Mouse (Mus musculus): Measurements from ENCODE around the gene Sema4a. TPM values are rescaled to one million over a fixed set of nuclear protein-coding genes. Genes with fewer than 3 reads are reported as not detected.

Sema4a gene
- total and polyA plus RNA-seq, 3 experiments: 33.5 to 45.3 TPM; not detected in 1

DNA sequence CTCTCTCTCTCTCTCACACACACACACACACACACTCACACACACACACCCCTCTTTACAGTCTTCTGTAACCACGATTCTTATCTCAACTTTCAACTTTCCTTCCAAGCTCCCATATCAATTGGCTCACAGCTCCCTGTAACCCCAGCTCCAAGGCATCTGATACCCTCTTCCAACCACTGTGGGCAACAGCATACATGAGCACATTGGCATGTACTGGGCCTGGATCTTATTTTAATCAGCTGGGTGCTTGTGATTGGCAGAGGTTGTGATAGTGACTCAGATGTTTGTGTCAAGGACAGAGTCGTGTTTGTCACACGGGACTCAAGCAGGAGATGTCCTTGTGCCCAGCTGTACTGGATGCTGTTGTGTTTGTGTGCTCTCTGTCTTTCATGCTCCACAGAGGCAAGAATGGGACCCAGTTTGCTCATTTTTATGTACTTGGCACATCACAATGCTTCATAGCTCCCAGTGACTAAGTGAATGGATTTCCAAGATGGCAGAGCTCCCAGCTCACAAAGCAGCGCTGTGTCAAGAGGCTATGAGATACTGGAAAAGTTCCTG lies 33.6 kb downstream of the Sema4a start:
- TF ChIP-seq EP300 (IDR thresholded peaks at IDR 0.05; ENCODE audit: low read depth in 1 of 2, low read length in 2 of 2): 0 out of 4 replicates have a peak, but pooled peaks of 1 of the 2 experiments have one; percentile 8
- peak; percentile 81 for TF ChIP-seq ETS1 (IDR thresholded peaks at IDR 0.05; ENCODE audit: low read depth, low read length)
- TF ChIP-seq E2F4 (IDR thresholded peaks at IDR 0.05; ENCODE audit: borderline replicate concordance, low read depth, low read length): no peak
- peak; percentile 36; the same call in 1 of the 2 replicates for TF ChIP-seq GATA1 (IDR thresholded peaks at IDR 0.05; ENCODE audit: low read depth, low read length)
- TF ChIP-seq TCF12 (IDR thresholded peaks at IDR 0.05; ENCODE audit: low read depth, low read length): peak; percentile 33; the same call in 1 of the 2 replicates
- DNase-seq (ENCODE audit: low read depth, low spot score): peak; percentile 63

DNA sequence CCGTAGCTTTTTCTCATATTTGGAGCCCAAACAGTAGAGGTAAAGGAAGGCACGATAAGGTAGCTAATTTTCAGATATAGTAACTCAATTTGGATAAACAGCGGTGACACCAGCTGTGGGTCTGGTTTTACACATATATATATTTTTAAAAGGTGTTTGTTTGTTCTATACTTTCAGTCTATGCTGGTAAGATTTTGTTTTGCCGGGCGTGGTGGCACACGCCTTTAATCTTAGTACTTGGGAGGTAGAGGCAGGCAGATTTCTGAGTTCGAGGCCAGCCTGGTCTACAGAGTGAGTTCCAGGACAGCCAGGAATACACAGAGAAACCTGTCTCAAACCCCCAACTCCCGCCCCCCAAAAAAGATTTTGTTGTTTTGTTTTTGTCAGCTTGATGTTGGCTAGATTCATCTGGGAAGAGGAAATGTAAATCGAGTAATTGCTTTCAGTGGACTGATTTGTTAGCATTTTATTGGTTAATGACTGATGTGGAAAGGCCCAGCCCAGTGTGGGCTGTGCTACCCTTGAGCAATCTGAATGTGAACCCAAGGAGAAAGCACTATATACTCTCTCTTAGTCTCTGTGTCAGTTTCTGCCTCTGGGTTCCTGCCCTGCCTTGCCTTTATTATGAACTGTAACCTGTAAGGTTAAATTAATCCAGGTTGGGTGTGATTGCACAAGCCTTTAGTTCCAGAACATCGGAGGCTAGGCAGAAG lies 35.1 kb downstream of the Sema4a start:
- H3K79me2 ChIP-seq (ENCODE audit: control insufficient read depth, insufficient read depth, low read length, poor library complexity): peaks cover 23% of the 10 kb centered on the region
- peak overlapping the region; percentile 45 to 73 for H3K4me3 ChIP-seq (ENCODE audit: control insufficient read depth in 1 of 2, insufficient read depth in 1 of 2, low read depth in 2 of 2, low read length in 2 of 2)
- H3K27me3 ChIP-seq (ENCODE audit: control insufficient read depth in 1 of 2, insufficient read depth in 2 of 2, low read length in 2 of 2): no peaks in the 10 kb centered on the region
- H3K27ac ChIP-seq (ENCODE audit: control insufficient read depth, low read depth, low read length): peak overlapping the region; percentile 31; the same call in 1 of the 2 replicates
- TF ChIP-seq EP300 (IDR thresholded peaks at IDR 0.05; ENCODE audit: low read depth in 1 of 2, low read length in 2 of 2) (peak in 1 of 2 experiments; percentile 30; a peak in 1 of 4 replicates), TBP (IDR thresholded peaks at IDR 0.05; ENCODE audit: low read depth, low read length) (peak; percentile 95), USF2 (IDR thresholded peaks at IDR 0.05; ENCODE audit: borderline replicate concordance in 1 of 2, insufficient read depth in 1 of 2, low read depth in 1 of 2, low read length in 2 of 2) (no peak), MYC (IDR thresholded peaks at IDR 0.05; ENCODE audit: low read depth, low read length) (peak; percentile 35; the same call in 1 of the 2 replicates), ZMIZ1 (IDR thresholded peaks at IDR 0.05; ENCODE audit: low read depth, low read length) (0 out of 2 replicates have a peak, but pooled peaks have one; percentile 12), ETS1 (IDR thresholded peaks at IDR 0.05; ENCODE audit: low read depth, low read length) (peak; percentile 45; the same call in 1 of the 2 replicates), MXI1 (IDR thresholded peaks at IDR 0.05; ENCODE audit: low read depth, low read length) (peak; percentile 71), MAX (IDR thresholded peaks at IDR 0.05; ENCODE audit: low read length) (0 out of 2 replicates have a peak, but pooled peaks have one; percentile 33), MAFK (IDR thresholded peaks at IDR 0.05; ENCODE audit: borderline replicate concordance, low read depth, low read length) (0 out of 2 replicates have a peak, but pooled peaks have one; percentile 12), POLR2AphosphoS2 (IDR thresholded peaks at IDR 0.05; ENCODE audit: low read length) (no peak), RCOR1 (IDR thresholded peaks at IDR 0.05; ENCODE audit: low read depth, low read length) (peak; percentile 13), CHD1 (IDR thresholded peaks at IDR 0.05; ENCODE audit: low read depth, low read length) (0 out of 2 replicates have a peak, but pooled peaks have one; percentile 60), NRF1 (IDR thresholded peaks at IDR 0.05; ENCODE audit: insufficient read depth, low read depth, low read length, poor library complexity, severe bottlenecking) (no peak)
- no peaks in the 10 kb centered on the region for H3K9me3 ChIP-seq (replicated peaks; ENCODE audit: insufficient read depth, low read length)
- peaks cover 15 to 35% of the 10 kb centered on the region in 2 experiments for H3K4me1 ChIP-seq (ENCODE audit: control insufficient read depth in 1 of 2, insufficient read depth in 2 of 2, low read length in 2 of 2)
- peaks cover 0 to 25% of the 10 kb centered on the region in 2 experiments; a peak in 2 of 4 replicates for H3K36me3 ChIP-seq (ENCODE audit: control insufficient read depth in 1 of 2, insufficient read depth in 2 of 2, low read length in 2 of 2)
- DNase-seq (ENCODE audit: low read depth, low spot score): peak; percentile 64
- peak overlapping the region; percentile 61 for H3K9ac ChIP-seq (ENCODE audit: control insufficient read depth, low read depth, low read length, poor library complexity, severe bottlenecking)

More for the DNA sequence above, 33.6 kb downstream of the Sema4a start:
- Histone ChIP-seq H3K27me3 (ENCODE audit: control insufficient read depth in 1 of 2, insufficient read depth in 2 of 2, low read length in 2 of 2) (no peaks in the 10 kb centered on the region), H3K4me1 (ENCODE audit: control insufficient read depth in 1 of 2, insufficient read depth in 2 of 2, low read length in 2 of 2) (peaks cover 15 to 29% of the 10 kb centered on the region in 2 experiments), H3K79me2 (ENCODE audit: control insufficient read depth, insufficient read depth, low read length, poor library complexity) (peaks cover 19% of the 10 kb centered on the region), H3K4me3 (ENCODE audit: control insufficient read depth in 1 of 2, insufficient read depth in 1 of 2, low read depth in 2 of 2, low read length in 2 of 2) (peak overlapping the region; percentile 3 to 20; a peak in 1 of 4 replicates), H3K9ac (ENCODE audit: control insufficient read depth, low read depth, low read length, poor library complexity, severe bottlenecking) (no peak overlapping the region), H3K27ac (ENCODE audit: control insufficient read depth, low read depth, low read length) (peak overlapping the region; percentile 1; the same call in 1 of the 2 replicates), H3K36me3 (ENCODE audit: control insufficient read depth in 1 of 2, insufficient read depth in 2 of 2, low read length in 2 of 2) (peaks cover 0 to 25% of the 10 kb centered on the region in 2 experiments; a peak in 2 of 4 replicates), H3K9me3 (replicated peaks; ENCODE audit: insufficient read depth, low read length) (no peaks in the 10 kb centered on the region)

All from MEL (cell line).